Mouse (Mus musculus): ENCODE data around the gene Ddx28.

DNA sequence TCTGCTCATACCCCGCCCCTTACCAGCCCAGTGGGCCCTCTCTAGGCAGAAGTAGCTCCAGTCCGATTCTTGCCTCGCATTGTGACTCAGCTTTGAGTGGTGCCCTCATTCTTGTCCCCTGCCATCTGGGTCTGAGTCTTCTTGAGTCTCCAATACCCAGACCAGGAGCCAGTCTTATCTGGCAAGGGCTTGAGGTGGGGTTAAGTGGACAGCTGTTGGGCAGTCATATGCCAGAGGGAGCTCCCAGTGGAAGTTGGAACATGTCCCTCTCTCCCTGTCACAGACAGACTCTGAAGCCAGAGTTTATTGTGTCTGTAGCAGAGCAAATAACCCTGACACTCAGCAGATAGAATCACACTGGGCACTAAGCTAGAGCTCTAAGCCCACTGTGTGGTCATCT is 39.4 kb upstream of the Ddx28 start:
- no peak for TF ChIP-seq POLR2A (IDR thresholded peaks at IDR 0.05; ENCODE audit: low read depth, low read length)
- no peak for TF ChIP-seq CTCF (conservative IDR thresholded peaks at IDR 0.05; ENCODE audit: insufficient read depth, insufficient read length, low read depth, low read length)
